Mouse (Mus musculus): ENCODE results near the gene Gadl1.
"Not testable (repeated sequence)": the region's sequence is repeated elsewhere in the genome, so short reads cannot be mapped to it uniquely, and the experiment has no call there.

Gadl1 gene

DNA sequence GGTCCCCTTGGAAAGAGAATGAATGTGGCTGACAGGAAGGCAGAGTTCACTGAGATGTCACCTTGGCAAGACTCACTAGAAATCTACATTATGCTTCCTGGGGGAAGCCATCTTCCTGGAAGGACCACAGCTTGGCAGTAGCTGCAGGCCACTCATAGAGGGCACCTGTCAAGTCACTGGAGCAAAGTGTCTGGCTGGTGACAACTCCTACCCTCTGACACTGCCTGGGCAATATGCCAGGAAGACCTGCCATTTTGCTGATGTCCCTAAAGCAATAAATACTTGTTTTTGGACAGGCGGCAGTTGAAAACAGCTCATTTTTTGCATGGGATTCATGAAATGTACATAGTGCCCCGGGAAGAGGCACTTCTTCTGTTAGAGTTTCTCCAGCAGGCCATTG lies 119.8 kb downstream of the Gadl1 start:
- DNase-seq, result no peak

DNA sequence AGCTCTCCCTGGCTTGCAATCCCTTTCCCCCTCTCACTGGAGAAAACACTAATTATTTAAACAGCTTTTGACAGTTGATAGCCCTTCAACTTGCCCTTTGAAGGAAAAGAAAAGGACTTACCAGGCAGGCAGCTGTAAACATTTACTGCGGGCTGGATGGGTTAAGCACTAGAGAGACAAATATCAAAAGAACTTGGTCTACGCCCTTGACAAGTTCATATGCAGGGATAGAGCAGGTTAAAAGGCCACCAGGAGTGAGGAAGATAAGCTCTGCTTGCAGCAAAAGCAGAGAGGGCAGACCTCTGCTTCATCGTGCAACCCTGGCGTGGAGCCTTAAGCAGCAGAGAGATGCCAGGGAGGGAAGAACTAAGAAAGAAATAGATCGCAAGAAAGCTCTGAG lies 123.5 kb downstream of the Gadl1 start:
- no peak for DNase-seq

DNA sequence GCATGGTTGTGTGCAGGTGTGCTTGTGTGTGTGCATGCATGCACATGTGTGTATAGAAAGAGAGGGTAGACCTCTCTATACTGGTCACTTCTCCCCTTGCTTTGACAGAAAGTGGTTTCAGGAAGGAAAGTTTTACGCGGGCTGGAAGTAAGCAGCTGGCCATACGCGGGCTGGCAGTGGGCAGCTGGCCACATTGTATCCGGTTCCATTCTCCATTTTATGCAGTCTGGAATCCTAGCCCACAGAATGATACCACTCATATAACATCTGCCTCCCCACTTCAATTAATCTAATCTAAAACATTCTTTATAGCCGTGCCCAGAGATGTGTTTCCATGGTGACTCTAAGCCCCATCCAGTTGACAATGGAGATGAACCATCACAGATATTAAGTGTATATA lies 129.0 kb downstream of the Gadl1 start:
- no peak for DNase-seq

DNA sequence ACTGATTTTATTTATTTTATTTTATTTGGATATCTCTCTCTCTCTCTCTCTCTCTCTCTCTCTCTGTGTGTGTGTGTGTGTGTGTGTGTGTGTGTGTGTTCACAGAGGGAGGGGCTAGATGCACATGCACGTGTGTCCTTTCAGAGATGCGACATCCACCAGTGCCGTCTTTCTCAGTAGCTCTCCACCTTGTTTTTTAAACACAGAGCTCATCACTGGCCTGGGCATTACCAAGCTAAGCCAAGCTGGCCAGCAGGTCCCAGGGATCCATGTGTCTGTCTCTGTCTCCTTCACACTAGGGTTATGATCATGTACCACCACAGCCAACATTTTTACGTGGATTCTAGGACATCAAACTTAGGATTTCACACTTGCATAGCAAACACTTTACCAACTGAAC lies 130.7 kb downstream of the Gadl1 start:
- DNase-seq, result no peak

DNA sequence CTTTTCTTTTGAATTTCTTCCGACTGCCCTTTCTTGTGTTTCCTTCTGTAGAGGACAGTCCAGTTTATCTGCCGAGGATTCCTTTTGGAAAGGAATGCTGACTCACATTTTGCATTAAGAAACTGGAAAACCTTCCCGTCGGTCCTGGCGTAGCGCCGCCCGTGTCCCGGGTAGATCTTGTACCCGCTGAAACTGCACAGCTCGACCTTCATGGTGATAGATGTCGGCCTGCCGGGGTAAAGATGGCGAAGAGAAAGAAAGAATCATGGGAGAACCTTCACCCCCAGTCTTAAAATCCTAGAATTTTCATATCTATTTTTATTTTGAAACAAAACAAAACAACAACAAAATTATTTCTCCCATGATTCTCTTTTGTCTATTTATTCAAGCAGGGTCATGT lies 131.6 kb downstream of the Gadl1 start:
- not testable (repeated sequence) for DNase-seq

DNA sequence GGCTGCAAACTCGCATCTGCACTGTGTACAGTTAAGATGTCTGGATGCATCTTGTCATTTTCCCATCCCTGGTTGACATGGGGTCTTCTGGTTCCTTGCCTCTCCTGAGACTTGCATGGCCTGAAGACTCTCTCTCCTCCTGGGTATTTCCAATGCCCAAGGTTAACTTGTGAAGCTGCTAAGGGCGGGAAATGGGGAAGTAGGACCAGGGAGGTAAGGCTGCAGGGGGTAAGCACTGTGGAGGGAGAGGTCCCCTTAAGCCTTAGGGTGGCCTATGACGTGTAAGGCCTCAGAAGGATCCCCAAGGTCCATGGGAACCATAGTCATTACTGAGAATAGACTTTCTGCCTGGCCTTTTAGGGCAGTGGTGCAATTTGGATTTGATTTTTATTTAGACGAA lies 132.1 kb downstream of the Gadl1 start:
- DNase-seq, result no peak

DNA sequence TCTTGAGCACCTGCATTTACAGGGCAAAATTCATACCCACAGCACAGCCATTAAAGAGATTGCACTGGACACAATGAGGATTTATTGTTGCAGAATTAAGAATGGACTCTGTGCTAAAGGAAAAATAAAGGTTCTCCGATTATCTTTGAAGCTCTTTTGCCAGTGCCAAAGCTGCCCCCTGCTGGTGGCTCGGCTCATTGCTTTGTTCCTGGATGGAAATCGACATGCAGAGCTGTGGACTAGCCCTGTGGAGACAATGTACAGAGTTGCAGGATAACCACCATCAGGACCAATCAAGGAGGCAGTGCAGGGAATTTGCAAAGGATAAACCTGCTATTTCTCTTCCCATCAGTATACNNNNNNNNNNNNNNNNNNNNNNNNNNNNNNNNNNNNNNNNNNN lies 132.5 kb downstream of the Gadl1 start:
- peak; percentile 63 to 91 for DNase-seq

DNA sequence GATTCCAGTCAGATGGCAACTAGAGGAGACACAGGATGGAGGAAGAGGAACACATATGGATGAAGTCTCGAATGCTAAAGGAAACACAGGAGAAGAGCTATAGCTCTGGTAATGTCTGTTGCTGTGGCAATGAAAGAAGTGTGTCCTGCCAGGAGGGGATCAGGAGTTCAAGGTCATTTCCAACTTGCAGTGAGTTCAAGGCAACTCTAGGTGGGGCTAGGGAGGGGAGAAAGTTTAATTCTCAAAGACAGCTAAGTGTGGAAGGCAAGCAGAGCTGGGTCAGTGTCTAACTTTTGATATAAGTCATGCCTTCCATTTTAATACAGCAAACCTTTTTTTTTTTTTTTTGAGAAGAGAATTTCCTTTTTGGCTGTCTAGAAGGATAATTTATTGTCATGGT lies 140.7 kb downstream of the Gadl1 start:
- DNase-seq, result no peak

DNA sequence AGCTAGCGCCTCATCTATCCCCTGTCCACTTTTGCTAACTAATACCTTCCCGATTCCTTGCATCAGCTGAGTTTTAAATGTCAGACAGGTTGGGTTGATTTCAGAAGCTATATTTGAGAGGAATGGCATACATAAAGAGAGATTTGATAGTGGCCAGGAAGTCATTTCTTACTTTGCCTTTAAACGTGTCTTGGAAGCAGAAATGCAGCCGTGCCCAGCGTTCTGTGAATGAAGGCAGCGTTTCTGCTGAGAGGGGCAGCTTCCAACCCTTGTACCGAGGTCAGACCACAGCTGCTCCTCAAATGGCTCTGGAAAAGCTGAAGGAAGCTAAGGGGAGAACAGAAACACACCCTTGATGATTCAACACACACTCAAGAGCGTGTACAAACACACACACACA lies 144.7 kb downstream of the Gadl1 start:
- DNase-seq, result no peak

DNA sequence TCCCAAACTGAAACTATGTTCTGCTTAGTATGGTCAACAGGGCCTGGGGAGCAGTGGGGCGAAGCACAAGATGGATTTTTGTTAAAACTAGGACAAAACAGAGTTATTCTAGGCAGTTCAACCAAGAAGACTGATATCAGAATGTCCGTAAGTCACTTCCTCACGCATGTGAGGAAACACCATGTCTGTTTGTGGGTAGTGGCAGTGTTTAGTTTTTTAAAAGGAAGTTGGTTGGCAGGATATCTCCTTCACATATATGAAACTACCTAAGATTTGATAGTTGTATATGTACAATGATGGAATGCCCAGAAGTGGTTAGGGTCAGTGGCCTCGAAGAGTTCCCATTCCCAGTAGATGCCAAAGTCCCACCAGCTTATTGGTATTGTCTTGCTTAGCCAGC lies 149.2 kb downstream of the Gadl1 start:
- no peak for DNase-seq

DNA sequence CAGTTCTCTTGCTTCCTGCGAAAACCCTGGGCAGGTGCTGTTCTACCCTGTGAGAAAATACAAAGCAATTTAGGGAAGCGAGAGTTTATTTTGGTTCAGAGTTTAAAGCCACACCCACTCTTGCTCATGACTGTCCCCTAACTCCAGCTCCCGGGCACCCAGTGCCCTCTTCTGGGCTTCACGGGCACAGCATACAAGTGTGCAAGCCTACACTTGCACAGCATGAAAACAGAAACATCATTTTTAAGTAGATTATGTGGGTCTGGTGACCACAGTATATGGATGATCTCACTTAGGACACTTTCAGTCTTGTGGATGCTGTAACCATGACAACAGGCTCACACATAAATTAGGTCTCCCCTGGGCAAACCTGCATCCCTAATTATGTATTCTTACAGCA lies 149.9 kb downstream of the Gadl1 start:
- peak in 1 of 2 experiments; percentile 10 for DNase-seq

DNA sequence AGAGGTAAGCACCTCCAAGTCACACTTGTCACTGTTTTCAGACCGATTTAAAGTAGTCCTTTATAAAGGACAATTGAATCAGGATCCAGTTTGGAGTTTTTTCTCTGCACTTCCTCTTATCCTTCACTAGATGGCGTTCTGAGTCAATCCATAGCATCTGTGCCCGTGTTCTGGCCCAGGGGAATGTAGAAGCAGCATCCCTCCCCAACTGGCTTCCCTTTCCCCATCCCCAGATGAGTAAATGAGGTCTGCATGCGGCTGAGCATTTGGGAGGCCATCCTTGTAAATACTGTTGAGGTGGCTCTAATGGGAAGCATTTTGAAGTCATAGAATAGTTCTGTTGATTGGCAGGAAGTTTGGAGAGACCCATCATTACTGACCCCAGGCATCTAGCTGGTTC lies 151.4 kb downstream of the Gadl1 start:
- DNase-seq, result peak; percentile 4 to 21

DNA sequence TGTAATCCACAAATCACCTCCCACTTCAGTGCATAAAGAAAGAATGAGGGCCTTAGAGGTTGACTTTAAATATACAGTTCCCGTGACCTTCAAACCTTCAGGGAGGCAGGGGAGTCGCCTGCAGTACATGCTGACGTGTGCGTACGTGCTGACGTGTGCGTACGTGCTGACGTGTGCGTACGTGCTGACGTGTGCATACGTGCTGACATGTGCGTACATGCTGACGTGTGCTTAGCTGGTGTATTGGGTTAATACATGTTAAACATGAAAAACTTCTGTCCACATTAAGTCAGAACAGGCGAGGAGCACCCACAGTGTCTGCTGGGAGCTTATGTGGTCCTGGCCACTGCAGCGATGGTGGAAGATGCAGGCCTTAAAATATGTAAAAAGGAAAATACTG lies 155.5 kb downstream of the Gadl1 start:
- no peak for DNase-seq

DNA sequence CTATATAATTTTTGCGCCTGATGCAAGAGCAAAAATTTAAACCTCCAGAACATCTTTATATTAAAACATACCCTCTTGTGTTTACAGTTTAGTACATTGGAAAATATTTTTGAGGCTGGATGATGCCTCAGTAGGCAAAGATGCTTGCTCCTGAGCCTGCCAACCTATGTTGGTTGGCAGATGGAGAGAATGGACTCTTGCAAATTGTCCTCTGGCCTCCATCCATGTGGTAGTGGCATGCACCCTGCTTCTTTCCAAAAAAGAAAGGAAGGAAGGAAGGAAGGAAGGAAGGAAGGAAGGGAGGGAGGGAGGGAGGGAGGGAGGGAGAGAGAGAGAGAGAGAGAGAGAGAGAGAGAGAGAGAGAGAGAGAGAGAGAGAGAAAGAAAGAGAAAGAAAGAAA lies 162.3 kb downstream of the Gadl1 start:
- DNase-seq, result not testable (repeated sequence)

DNA sequence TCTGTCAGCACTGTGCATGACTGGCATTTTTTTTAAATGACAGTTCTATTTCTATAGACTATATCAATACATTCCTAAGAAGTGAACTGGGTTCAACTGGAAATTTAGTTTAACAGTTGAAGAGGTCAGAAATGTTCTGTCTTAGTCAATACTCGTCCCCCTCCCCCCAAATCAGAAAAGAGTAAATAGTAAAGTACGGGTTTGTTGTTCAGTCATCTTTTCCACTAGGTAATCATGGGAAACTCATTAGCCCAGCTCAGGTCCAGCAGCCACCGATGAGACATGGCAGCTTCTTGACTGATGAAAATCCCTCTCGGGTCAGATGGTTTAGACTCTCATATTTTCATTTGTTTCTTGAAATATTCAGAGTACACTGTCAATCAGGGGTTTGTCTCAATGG lies 166.9 kb downstream of the Gadl1 start:
- no peak for DNase-seq

DNA sequence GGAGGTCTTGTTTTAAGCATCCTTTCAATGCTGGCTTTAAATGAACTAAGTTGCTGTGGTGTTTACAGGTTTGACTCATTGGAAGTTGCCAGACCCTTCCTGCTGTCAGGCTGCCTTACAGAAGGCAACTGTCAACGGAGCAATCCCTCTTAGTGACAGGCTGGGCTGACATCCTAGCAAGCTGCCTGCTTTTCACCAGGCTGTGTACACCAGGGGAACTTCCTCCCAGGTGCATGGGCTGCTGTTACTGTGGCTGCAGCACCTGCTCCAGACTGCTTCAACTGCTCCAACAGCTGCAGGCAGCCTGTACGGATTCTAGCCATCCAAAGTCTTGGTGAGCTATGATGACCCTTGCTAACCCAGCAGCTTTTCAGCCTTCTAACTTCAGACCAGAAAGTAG lies 167.7 kb downstream of the Gadl1 start:
- no peak for DNase-seq

DNA sequence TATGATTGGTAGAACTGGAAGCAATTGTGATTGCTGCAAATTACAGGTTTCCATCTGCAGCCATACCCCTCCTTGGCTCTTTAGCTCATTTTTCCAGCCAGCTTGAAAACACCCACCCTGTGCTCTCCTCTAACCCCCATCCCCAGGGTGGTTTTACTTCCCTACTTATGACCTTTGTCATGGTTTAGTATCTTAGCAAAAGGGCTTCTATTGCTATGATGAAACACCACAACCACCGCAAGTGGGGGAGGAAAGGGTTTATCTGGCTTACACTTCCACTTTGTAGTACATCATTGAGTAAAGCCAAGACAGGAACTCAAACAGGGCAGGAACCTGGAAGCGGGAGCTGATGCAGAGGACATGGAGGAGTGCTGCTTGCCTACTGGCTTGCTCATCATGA lies 168.2 kb downstream of the Gadl1 start:
- no peak for DNase-seq

DNA sequence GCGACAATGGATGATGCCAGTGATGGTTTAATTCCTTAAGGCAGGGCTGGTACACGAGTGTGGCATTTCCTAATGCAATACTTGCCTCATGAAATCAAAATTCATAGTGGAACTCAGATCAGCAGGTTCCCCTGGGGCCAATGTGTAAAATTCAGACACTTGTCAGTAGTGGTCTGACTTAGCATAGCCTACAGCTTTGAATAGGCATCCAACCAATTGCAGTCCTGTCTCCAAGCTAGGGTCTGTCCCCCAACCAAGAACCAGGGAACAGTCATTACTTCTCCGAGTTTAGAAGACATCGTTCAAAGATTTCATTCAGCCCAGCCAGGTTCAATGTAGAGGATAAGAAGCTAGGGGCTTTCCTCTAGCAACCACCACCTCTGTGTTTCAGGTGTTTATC lies 172.5 kb downstream of the Gadl1 start:
- no peak for DNase-seq

DNA sequence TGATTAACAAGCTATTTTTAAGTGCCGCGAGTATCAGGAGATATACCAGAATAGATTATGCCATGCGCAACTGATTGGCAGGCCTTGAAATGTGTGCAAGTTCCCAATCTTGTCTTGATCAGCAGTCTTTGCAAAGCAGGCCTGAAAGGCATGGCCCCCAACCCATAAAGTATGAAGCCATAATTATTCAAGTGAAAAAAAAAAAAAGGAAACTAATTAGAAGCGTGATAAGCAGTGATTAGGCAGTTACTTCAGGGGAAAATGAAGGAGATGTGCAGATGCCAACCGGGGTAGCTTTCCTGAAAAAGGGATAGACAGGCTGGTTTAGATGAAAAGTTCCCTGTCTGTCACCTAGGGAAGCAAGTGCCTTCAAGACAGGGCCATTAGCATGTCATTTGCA lies 174.0 kb downstream of the Gadl1 start:
- no peak for DNase-seq

DNA sequence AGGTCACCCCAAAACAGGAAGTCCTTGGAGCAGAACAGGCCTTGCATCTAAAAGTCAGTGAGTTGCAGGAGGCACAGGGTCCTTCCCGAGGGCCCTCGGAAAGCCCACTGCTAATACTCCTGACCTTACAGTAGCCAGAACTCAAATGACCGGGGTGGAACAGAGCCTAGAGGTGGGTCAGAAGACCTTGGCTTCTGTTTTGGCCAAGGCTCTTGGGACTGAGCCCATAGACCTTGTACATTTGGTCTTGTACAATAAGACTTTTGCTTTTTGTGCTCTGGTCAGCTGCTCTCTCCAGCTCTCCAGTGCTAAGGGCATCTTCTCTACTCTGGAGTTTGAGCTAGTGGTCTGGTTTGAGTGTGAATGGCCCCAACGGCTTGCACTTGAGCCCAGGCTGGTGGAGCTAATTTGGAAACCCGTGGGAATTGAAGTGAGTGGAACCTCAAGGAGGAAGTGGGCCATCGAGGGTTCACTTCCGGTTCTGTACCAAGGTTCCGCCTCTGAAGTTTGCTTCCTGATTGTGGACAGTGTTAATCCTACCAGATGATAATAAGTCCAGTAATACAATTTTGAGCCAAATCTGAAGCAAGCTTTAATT lies 174.6 kb downstream of the Gadl1 start:
- peak; percentile 18 to 47 for DNase-seq

DNA sequence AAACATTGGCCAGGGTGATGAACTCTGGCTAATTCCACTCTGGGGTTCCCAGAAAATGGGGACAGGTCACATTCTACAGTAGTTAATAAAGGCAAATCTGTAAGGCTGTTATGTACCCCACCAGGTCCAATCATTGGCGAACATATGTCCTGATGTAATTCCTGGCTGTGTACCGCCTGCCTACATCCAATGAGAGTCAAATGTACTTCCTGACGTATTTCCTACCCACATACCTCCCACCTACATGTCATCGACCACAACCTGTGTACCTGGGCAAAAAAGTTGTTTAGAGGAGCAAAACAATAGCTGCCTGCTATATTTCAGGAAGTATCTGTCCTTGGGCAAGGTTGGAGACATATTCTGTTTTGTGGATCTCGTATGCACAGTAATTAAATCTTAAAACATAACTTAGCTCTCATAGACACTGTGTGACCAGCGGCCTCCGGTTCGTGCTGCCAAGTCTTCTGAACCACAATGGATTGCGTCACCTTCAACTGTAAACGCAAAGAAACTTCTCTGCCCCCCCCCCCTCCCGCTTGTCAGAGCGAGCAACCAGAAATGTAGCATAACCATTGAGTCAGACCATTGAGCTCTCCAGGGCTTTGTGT lies 175.2 kb downstream of the Gadl1 start:
- no peak for DNase-seq

DNA sequence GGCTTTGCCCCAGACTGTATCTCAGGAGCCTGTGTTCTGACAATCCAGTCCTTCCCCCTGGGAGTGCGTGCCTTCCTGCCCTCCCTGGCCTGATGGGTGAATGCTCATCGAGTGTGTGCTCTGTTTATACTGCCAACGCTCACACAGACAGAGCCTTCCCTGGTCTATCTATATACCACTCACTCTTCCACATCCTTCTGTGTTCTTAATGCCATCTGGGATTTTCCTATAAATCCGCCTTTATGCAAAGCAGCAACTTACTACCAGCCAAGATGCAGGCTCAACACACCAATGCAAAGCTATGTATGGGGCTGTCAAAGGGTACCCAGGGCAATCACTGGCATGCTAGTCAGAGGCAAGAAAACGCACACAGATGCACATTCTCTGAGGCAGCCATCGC lies 176.7 kb downstream of the Gadl1 start:
- no peak for DNase-seq

DNA sequence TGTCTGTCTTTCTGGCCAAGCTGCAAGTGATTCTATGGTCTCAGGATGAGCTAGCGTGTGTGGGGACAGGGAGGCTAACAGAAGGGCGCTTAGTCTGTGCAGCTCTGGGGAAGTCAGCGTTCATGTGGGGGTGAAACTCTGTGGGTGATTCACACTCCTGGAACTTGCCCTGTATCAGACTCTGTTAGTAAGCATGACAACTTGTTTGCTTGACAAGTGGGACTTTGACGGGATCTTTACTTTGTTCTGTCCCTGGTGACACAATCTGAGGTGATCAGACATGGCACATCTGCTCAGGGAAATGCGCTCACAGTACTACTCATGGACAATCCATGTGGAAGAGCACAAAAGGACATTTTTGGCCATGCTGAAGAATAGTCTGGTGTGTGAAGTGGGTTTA lies 178.0 kb downstream of the Gadl1 start:
- DNase-seq, result no peak

DNA sequence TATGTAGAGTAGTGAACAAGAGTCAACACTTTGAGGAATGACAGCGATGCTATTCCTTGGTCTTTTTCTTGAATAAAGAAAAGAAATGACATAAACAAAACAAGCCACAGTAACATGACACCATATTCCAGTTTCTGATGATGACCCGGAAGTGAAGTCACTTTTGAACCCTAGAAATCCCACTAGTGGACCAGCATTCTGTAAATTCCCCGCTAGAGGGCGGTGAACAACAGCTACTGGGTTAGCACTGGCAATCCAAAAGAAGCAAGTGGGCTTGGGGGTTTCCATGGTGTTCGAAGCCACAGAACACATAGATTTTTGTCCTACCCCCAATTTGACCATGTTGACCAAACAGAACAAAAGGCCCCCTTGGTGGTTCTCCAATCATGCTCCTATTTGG lies 178.6 kb downstream of the Gadl1 start:
- peak; percentile 74 to 85 for DNase-seq

DNA sequence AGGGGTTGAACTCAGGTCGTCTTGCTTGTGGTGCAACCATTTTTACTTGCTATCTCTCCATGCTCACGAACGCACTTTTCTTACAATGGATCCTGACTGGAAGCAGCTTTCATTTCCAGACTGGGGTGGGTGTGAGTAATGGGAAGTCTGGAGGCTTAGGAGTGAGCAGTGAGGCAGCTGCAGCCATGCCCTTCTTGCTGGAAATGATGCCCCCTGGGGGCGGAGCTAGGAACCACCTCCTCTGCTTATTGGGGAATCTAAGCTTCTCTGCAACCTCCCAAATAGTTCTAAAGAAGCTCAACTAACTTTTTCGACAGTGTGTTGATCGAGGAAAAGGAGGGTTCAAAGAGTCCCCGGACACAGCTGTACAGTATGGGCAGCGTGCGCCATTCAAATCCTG lies 179.7 kb downstream of the Gadl1 start:
- DNase-seq, result peak in 1 of 2 experiments; percentile 58

Measured in kidney, postnatal 36 days (tissue).